Mouse (Mus musculus) MEL (cell line): ENCODE results near the gene Tnni3k.

Experiments
- BHLHE40 ChIP-seq: IDR thresholded peaks from 2 replicates; pipeline ENCODE4 v1.6.1; 2012; ENCODE audit warnings: low read depth, mild to moderate bottlenecking, inconsistent platforms, low read length, improper control_type of control experiment, borderline replicate concordance
- CTCF ChIP-seq, 3 experiments: IDR thresholded peaks in 2 of 3; conservative IDR thresholded peaks in 1 of 3; 2 replicates each; pipeline ENCODE4 v1.5.1; 2011 to 2012; ENCODE audit warnings: low read length in 3 of 3, low read depth in 2 of 3, mild to moderate bottlenecking in 2 of 3, improper control_type of control experiment in 1 of 3, inconsistent platforms in 1 of 3, mixed read lengths in 1 of 3, moderate library complexity in 1 of 3; ENCODE audit not compliant: control insufficient read depth in 1 of 3, insufficient read depth in 1 of 3, poor library complexity in 1 of 3, severe bottlenecking in 1 of 3
- EP300 ChIP-seq, 2 experiments: IDR thresholded peaks; 2 replicates each; pipeline ENCODE4 v1.6.1; 2011; ENCODE audit warnings: improper control_type of control experiment in 2 of 2, low read length in 2 of 2, low read depth in 1 of 2, mild to moderate bottlenecking in 1 of 2
- ETS1 ChIP-seq: IDR thresholded peaks from 2 replicates; pipeline ENCODE4 v1.6.1; 2012; ENCODE audit warnings: low read depth, mild to moderate bottlenecking, inconsistent platforms, low read length, improper control_type of control experiment, moderate library complexity
- GABPA ChIP-seq: IDR thresholded peaks from 2 replicates; pipeline ENCODE4 v1.6.1; 2012; ENCODE audit warnings: low read depth, mild to moderate bottlenecking, inconsistent platforms, low read length, improper control_type of control experiment, moderate library complexity
- MAX ChIP-seq: IDR thresholded peaks from 2 replicates; pipeline ENCODE4 v1.6.1; 2011; ENCODE audit warnings: low read length, improper control_type of control experiment
- POLR2A ChIP-seq, 2 experiments: IDR thresholded peaks; 2 replicates each; pipeline ENCODE4 v1.6.1; 2011 to 2012; ENCODE audit warnings: low read length in 2 of 2, mild to moderate bottlenecking in 2 of 2, control low read depth in 1 of 2, improper control_type of control experiment in 1 of 2, low read depth in 1 of 2, moderate library complexity in 1 of 2; ENCODE audit not compliant: control insufficient read depth in 1 of 2, insufficient read depth in 1 of 2, poor library complexity in 1 of 2
- USF1 ChIP-seq: IDR thresholded peaks from 2 replicates; pipeline ENCODE4 v1.6.1; 2014; ENCODE audit warnings: low read depth, mild to moderate bottlenecking, inconsistent platforms, low read length, improper control_type of control experiment, moderate library complexity

DNA sequence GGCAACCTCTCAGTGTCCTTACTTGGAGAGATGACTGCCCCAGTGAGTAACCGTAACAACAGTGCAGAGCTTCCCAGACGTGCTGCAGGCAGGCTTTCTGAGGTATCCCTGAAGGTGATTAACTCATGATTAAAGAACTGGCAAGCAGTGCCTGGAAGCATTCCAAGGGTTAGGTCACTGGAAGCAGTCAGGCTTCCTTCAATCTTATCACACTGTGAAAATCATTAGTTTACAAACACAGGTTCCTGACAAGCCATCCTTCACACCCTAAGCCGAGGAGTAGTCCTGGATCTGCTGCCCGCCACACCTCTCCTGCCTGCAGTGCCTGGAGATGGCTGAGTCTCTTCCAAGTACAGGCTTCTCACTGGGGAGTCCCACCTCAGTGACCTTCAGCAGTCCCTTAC lies 174.7 kb downstream of the Tnni3k start:
- TF ChIP-seq BHLHE40 (no peak), ETS1 (no peak), EP300 (IDR thresholded peaks at IDR 0.05; ENCODE audit: low read depth in 1 of 2, low read length in 2 of 2) (no peak), MAX (no peak), USF1 (no peak), GABPA (no peak), POLR2A (IDR thresholded peaks at IDR 0.05; ENCODE audit: control insufficient read depth in 1 of 2, insufficient read depth in 1 of 2, low read depth in 1 of 2, low read length in 2 of 2, poor library complexity in 1 of 2) (no peak), CTCF (IDR thresholded peaks at IDR 0.05 in 2 of 3, conservative IDR thresholded peaks at IDR 0.05 in 1 of 3; ENCODE audit: control insufficient read depth in 1 of 3, insufficient read depth in 1 of 3, low read depth in 2 of 3, low read length in 3 of 3, poor library complexity in 1 of 3, severe bottlenecking in 1 of 3) (no peak)
